Mouse (Mus musculus): ENCODE data around the gene Gm17334. TPM values are rescaled to one million over a fixed set of nuclear protein-coding genes. Genes with fewer than 3 reads are reported as not detected.

Gm17334 gene
- total and polyA plus RNA-seq, 3 experiments: 0.47 to 1.8 TPM; not detected in 1

DNA sequence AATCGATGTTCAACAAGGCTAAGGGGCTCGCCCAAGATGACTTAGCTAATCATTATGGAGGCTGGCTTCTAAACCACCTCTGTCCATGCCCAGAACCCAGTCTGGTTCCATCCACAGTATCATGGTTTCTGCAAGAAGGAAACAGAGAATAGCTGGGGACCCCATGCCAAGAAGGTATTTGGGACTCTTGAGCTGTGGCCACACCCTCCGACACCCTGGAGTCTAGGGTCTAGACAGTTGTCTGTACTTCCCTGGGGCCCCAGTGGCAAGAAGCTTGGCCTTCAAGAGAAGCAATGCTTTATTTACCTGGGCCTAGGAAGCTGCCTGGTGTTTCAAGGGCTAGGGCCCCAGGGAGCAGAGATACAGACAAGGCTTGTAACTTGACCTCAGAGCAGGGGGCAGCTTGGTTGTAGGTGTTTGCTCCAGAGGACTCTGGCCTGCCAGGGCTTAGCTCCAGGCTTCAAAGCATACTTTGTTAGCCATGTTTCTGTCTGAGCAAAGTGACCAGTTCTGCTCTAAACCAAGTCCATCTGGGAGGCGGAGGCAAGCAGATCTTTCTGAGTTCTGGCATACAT lies 8.3 kb upstream of the Gm17334 start:
- Histone ChIP-seq H3K4me1 (ENCODE audit: control insufficient read depth, insufficient read depth, low read length) (peaks cover 13% of the 10 kb centered on the region), H3K27ac (no peak overlapping the region; the same call in 1 of the 2 replicates), H3K36me3 (ENCODE audit: control insufficient read depth, insufficient read depth, low read length) (peaks cover 10% of the 10 kb centered on the region), H3K27me3 (ENCODE audit: control insufficient read depth, insufficient read depth, low read length) (no peaks in the 10 kb centered on the region), H3K9ac (ENCODE audit: low read depth, low read length) (no peak overlapping the region), H3K79me2 (replicated peaks; ENCODE audit: control insufficient read depth, insufficient read depth, low read length) (no peaks in the 10 kb centered on the region), H3K4me3 (no peak overlapping the region)
- no peak for TF ChIP-seq EP300 (IDR thresholded peaks at IDR 0.05; ENCODE audit: insufficient read depth, low read depth, low read length)
- no peak for TF ChIP-seq POLR2A (IDR thresholded peaks at IDR 0.05; ENCODE audit: insufficient read depth, low read depth, low read length)
- no peak for TF ChIP-seq CTCF (IDR thresholded peaks at IDR 0.05)
- intact Hi-C loops (cut with DNase I): no loop called here
- DNase-seq: no peak
- 85% methylated on average over 4 of the region's 4 CpGs for WGBS

DNA sequence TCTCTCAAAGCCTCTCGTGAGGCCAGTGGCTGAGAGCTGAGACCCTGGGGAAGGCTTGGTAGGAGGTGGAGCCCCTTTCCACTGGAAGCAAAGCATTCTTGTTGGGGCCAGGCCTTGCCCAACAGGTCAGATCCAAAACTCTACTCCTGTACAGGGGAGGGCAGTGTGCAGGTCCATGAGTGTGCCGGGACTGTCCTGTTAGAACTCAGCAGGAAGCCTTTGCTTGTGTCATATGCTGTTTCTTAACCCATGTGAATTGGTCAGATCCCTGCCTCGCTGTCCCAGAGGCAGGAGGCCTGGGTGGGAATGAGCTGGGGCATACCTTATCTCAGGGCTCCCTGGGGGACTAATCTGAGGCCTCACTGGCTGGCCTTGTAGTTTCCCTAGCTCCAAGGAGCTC lies 7.3 kb upstream of the Gm17334 start:
- peaks cover 6% of the 10 kb centered on the region for H3K4me1 ChIP-seq (ENCODE audit: control insufficient read depth, insufficient read depth, low read length)
- peak overlapping the region; percentile 15; the same call in 1 of the 2 replicates for H3K27ac ChIP-seq
- H3K4me3 ChIP-seq: no peak overlapping the region
- H3K36me3 ChIP-seq (ENCODE audit: control insufficient read depth, insufficient read depth, low read length): peaks cover 10% of the 10 kb centered on the region
- WGBS: 57% methylated on average over 3 of the region's 3 CpGs
- DNase-seq: no peak
- TF ChIP-seq POLR2A (IDR thresholded peaks at IDR 0.05; ENCODE audit: insufficient read depth, low read depth, low read length) (peak; percentile 10; the same call in 1 of the 2 replicates), CTCF (IDR thresholded peaks at IDR 0.05) (no peak)
- H3K27me3 ChIP-seq (ENCODE audit: control insufficient read depth, insufficient read depth, low read length): no peaks in the 10 kb centered on the region
- intact Hi-C loops (cut with DNase I): no loop called here
- H3K79me2 ChIP-seq (replicated peaks; ENCODE audit: control insufficient read depth, insufficient read depth, low read length): no peaks in the 10 kb centered on the region
- H3K9ac ChIP-seq (ENCODE audit: low read depth, low read length): no peak overlapping the region

DNA sequence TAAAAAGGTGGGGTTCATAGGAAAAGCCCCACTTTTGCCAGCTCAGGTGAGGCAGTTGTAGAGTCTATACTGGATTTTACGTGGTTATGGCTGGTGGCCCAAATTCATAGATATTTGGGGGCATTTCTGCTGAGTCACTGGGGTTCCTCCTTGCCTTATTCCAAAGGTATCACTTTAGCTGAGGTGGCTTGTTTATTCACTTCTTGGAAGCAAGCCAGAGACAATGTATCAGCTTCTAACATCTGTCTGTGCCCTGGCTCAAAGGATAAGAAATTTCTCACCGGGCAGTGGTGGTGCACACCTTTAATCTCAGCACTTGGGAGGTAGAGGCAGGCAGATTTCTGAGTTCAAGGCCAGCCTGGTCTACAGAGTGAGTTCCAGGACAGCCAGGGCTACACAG lies 6.8 kb upstream of the Gm17334 start:
- intact Hi-C loops (cut with DNase I): no loop called here
- 53% methylated on average over 2 of the region's 2 CpGs for WGBS
- TF ChIP-seq POLR2A (IDR thresholded peaks at IDR 0.05; ENCODE audit: insufficient read depth, low read depth, low read length): no peak
- TF ChIP-seq EP300 (IDR thresholded peaks at IDR 0.05; ENCODE audit: insufficient read depth, low read depth, low read length): no peak
- TF ChIP-seq CTCF (IDR thresholded peaks at IDR 0.05): no peak

DNA sequence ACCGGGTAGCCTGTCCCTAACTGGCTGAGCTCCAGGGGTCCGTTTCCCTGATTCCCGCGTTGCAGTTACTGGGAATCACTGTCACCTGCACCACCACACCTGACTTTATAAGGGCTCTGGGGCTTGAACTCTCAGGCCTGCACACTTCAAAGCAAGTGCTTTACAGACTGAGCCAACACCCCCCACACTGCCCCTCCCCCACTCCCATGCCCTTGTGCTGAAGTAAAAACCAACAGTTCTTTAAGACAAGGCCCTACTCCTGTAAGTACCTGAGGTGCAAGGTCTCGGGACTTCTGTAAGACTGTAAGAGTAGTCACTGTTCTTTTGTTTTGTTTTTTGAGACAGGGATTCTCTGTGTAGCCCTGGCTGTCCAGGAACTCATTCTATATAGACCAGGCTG lies 5.5 kb upstream of the Gm17334 start:
- H3K36me3 ChIP-seq (ENCODE audit: control insufficient read depth, insufficient read depth, low read length): peaks cover 12% of the 10 kb centered on the region
- WGBS: 80% methylated on average over 5 of the region's 5 CpGs

More for the DNA sequence above, 6.8 kb upstream of the Gm17334 start:
- no peak overlapping the region for H3K4me3 ChIP-seq
- H3K79me2 ChIP-seq (replicated peaks; ENCODE audit: control insufficient read depth, insufficient read depth, low read length): no peaks in the 10 kb centered on the region
- H3K27me3 ChIP-seq (ENCODE audit: control insufficient read depth, insufficient read depth, low read length): no peaks in the 10 kb centered on the region
- DNase-seq: no peak
- H3K36me3 ChIP-seq (ENCODE audit: control insufficient read depth, insufficient read depth, low read length): peaks cover 12% of the 10 kb centered on the region
- H3K4me1 ChIP-seq (ENCODE audit: control insufficient read depth, insufficient read depth, low read length): peaks cover 9% of the 10 kb centered on the region
- no peak overlapping the region for H3K9ac ChIP-seq (ENCODE audit: low read depth, low read length)
- peak overlapping the region; percentile 15; the same call in 1 of the 2 replicates for H3K27ac ChIP-seq

DNA sequence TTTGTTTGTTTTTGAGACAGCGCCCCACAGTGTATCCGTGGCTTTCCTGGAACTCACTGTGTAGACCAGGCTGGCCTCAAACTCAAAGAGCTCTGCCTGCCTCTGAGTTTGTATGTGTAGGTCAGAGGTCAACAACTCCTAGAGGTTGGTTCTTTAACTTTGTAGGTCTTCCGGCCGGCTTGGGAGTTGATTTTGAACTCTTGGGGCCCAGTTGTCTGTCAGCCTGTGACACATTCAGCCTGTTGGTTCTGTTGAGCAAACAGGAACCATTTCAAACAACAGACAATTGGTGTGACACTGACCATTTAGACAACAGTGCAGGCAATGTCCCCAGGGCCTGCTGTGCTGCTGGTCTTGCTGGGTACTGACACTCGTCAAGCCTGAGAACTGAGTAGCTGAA lies 4.7 kb upstream of the Gm17334 start:
- H3K4me3 ChIP-seq: no peak overlapping the region
- 80% methylated on average over 5 of the region's 5 CpGs for whole genome bisulfite sequencing
- H3K79me2 ChIP-seq (replicated peaks; ENCODE audit: control insufficient read depth, insufficient read depth, low read length): 0 out of 2 replicates have a peak, but pooled peaks cover under 1% of the 10 kb centered on the region
- H3K36me3 ChIP-seq (ENCODE audit: control insufficient read depth, insufficient read depth, low read length): peaks cover 12% of the 10 kb centered on the region
- peaks cover 23% of the 10 kb centered on the region for H3K4me1 ChIP-seq (ENCODE audit: control insufficient read depth, insufficient read depth, low read length)
- TF ChIP-seq CTCF (IDR thresholded peaks at IDR 0.05): no peak
- TF ChIP-seq POLR2A (IDR thresholded peaks at IDR 0.05; ENCODE audit: insufficient read depth, low read depth, low read length): no peak
- TF ChIP-seq EP300 (IDR thresholded peaks at IDR 0.05; ENCODE audit: insufficient read depth, low read depth, low read length): no peak
- no peak overlapping the region for H3K9ac ChIP-seq (ENCODE audit: low read depth, low read length)
- no peak overlapping the region for H3K27ac ChIP-seq
- H3K27me3 ChIP-seq (ENCODE audit: control insufficient read depth, insufficient read depth, low read length): no peaks in the 10 kb centered on the region
- no peak for DNase-seq
- intact Hi-C loops (cut with DNase I): no loop called here

More for the DNA sequence above, 5.5 kb upstream of the Gm17334 start:
- DNase-seq: no peak
- intact Hi-C loops (cut with DNase I): no loop called here
- no peak overlapping the region for H3K27ac ChIP-seq
- TF ChIP-seq EP300 (IDR thresholded peaks at IDR 0.05; ENCODE audit: insufficient read depth, low read depth, low read length) (no peak), POLR2A (IDR thresholded peaks at IDR 0.05; ENCODE audit: insufficient read depth, low read depth, low read length) (no peak), CTCF (IDR thresholded peaks at IDR 0.05) (no peak)
- no peak overlapping the region for H3K9ac ChIP-seq (ENCODE audit: low read depth, low read length)
- H3K4me3 ChIP-seq: no peak overlapping the region
- no peaks in the 10 kb centered on the region for H3K27me3 ChIP-seq (ENCODE audit: control insufficient read depth, insufficient read depth, low read length)
- no peaks in the 10 kb centered on the region for H3K79me2 ChIP-seq (replicated peaks; ENCODE audit: control insufficient read depth, insufficient read depth, low read length)
- H3K4me1 ChIP-seq (ENCODE audit: control insufficient read depth, insufficient read depth, low read length): peaks cover 20% of the 10 kb centered on the region

DNA sequence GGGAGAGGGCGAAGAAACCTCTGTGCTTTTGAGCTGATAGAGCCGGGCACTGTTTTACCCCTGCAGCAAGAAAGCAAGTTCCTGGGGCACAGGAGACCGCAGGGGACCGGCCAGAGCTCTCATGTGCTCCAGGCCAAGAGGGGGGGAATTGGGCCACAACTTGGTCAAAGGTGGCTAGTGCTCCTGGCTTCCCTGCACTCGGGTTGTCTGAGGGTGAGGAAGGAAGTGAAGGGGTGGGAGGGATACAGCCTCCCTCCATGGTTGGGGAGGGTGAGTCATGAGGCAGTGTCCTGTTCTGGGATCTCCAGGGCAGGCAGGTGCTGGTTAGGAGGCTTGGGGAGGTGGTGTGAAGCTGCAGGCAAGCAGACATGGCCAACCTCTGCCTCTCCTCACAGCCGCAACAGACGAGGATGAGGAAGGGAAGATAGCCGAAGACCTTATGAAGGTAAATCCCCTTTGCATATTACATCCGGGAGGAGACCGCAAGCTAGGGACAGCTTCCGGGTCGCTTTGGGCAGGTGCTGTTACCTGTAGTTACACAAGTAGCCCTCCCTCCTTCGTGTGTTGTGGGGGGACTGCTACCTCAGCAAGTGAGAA lies 1.8 kb upstream of the Gm17334 start:
- Histone ChIP-seq H3K4me3 (no peak overlapping the region), H3K27ac (peak overlapping the region; percentile 42), H3K4me1 (ENCODE audit: control insufficient read depth, insufficient read depth, low read length) (peaks cover 18% of the 10 kb centered on the region), H3K79me2 (replicated peaks; ENCODE audit: control insufficient read depth, insufficient read depth, low read length) (0 out of 2 replicates have a peak, but pooled peaks cover 1% of the 10 kb centered on the region), H3K27me3 (ENCODE audit: control insufficient read depth, insufficient read depth, low read length) (no peaks in the 10 kb centered on the region), H3K9ac (ENCODE audit: low read depth, low read length) (peak overlapping the region; percentile 17; the same call in 1 of the 2 replicates), H3K36me3 (ENCODE audit: control insufficient read depth, insufficient read depth, low read length) (peaks cover 18% of the 10 kb centered on the region)
- TF ChIP-seq CTCF (IDR thresholded peaks at IDR 0.05) (no peak), EP300 (IDR thresholded peaks at IDR 0.05; ENCODE audit: insufficient read depth, low read depth, low read length) (peak; percentile 61; the same call in 1 of the 2 replicates), POLR2A (IDR thresholded peaks at IDR 0.05; ENCODE audit: insufficient read depth, low read depth, low read length) (no peak)
- WGBS: 74% methylated on average over 13 of the region's 13 CpGs
- DNase-seq: peak in 1 of 2 experiments; percentile 45
- intact Hi-C loops (cut with DNase I): no loop called here

Data from heart, adult 2 months (tissue).